Mouse (Mus musculus) CH12.LX (cell line): ENCODE measurements around the gene Il22ra1. TPM values are rescaled to one million over a fixed set of nuclear protein-coding genes. Genes with fewer than 3 reads are reported as not detected.

ENCODE experiments used
- DNase-seq: peaks from one replicate; pipeline ENCODE4 v3.0.0-alpha.2; 2013; ENCODE audit errors: extremely low read depth
- H3K27ac ChIP-seq: 2 replicates; pipeline ENCODE4 v1.5.1; 2012; ENCODE audit warnings: low read depth, mild to moderate bottlenecking, control low read depth, moderate library complexity; ENCODE audit not compliant: insufficient read depth
- H3K27me3 ChIP-seq: replicated peaks from 2 replicates; pipeline ENCODE3; 2012; ENCODE audit warnings: inconsistent platforms
- H3K36me3 ChIP-seq, 2 experiments: replicated peaks in 1 of 2; 2 replicates each; pipeline versions ENCODE3 to v1.6.1; 2012; ENCODE audit warnings: inconsistent platforms in 1 of 2, low read length in 1 of 2, mild to moderate bottlenecking in 1 of 2, mixed read lengths in 1 of 2, moderate library complexity in 1 of 2; ENCODE audit not compliant: control insufficient read depth in 1 of 2, insufficient read depth in 1 of 2
- H3K4me1 ChIP-seq, 2 experiments: 2 replicates each; pipeline ENCODE4 v1.6.1; 2012; ENCODE audit warnings: inconsistent platforms in 1 of 2, moderate library complexity in 1 of 2; ENCODE audit not compliant: insufficient read depth in 2 of 2, control insufficient read depth in 1 of 2
- H3K4me2 ChIP-seq: 2 replicates; pipeline ENCODE4 v1.6.1; 2012; ENCODE audit warnings: low read depth, mild to moderate bottlenecking, control low read depth; ENCODE audit not compliant: poor library complexity, insufficient read depth, severe bottlenecking
- H3K4me3 ChIP-seq, 3 experiments: fragments of 150-350 bp in 1 of 3; sonication (generic) in 1 of 3; replicated peaks in 1 of 3; 2 replicates each; pipeline versions ENCODE3 to v1.5.1; 2011 to 2012; ENCODE audit warnings: low read depth in 2 of 3, low read length in 2 of 3, mild to moderate bottlenecking in 2 of 3, moderate library complexity in 2 of 3, control low read depth in 1 of 3, improper control_type of control experiment in 1 of 3, inconsistent platforms in 1 of 3, mixed read lengths in 1 of 3; ENCODE audit not compliant: poor library complexity in 1 of 3
- H3K79me2 ChIP-seq: replicated peaks from 2 replicates; pipeline ENCODE4 v1.6.1; 2012; ENCODE audit warnings: mild to moderate bottlenecking, moderate library complexity; ENCODE audit not compliant: control insufficient read depth, poor library complexity, insufficient read depth, severe bottlenecking; ENCODE audit errors: extremely low read depth
- H3K9ac ChIP-seq: 2 replicates; pipeline ENCODE4 v1.6.1; 2012; ENCODE audit warnings: low read depth, mild to moderate bottlenecking, control low read depth, moderate library complexity; ENCODE audit not compliant: insufficient read depth
- H3K9me3 ChIP-seq: replicated peaks from 2 replicates; pipeline ENCODE3; 2012; ENCODE audit warnings: low read length, inconsistent platforms, mixed read lengths
- BHLHE40 ChIP-seq: IDR thresholded peaks from 2 replicates; pipeline ENCODE4 v1.6.1; 2011; ENCODE audit warnings: mild to moderate bottlenecking, low read depth, low read length, improper control_type of control experiment
- CHD1 ChIP-seq: IDR thresholded peaks from 2 replicates; pipeline ENCODE4 v1.6.1; 2012; ENCODE audit warnings: low read depth, low read length, improper control_type of control experiment, inconsistent platforms
- CTCF ChIP-seq, 2 experiments: IDR thresholded peaks in 1 of 2; conservative IDR thresholded peaks in 1 of 2; 2 replicates each; pipeline ENCODE4 v1.5.1; 2011 to 2012; ENCODE audit warnings: low read depth in 2 of 2, low read length in 2 of 2, improper control_type of control experiment in 1 of 2, inconsistent platforms in 1 of 2, mild to moderate bottlenecking in 1 of 2, moderate library complexity in 1 of 2
- EP300 ChIP-seq: IDR thresholded peaks from 2 replicates; pipeline ENCODE4 v1.6.1; 2011; ENCODE audit warnings: low read length, improper control_type of control experiment
- ETS1 ChIP-seq: conservative IDR thresholded peaks from 2 replicates; pipeline ENCODE4 v1.6.1; 2012; ENCODE audit warnings: low read depth, mild to moderate bottlenecking, inconsistent platforms, low read length, improper control_type of control experiment, moderate library complexity
- GABPA ChIP-seq: IDR thresholded peaks from 2 replicates; pipeline ENCODE4 v1.6.1; 2012; ENCODE audit warnings: low read depth, low read length, improper control_type of control experiment, inconsistent platforms; ENCODE audit not compliant: insufficient replicate concordance
- HCFC1 ChIP-seq: IDR thresholded peaks from 2 replicates; pipeline ENCODE4 v1.6.1; 2012; ENCODE audit warnings: low read depth, mild to moderate bottlenecking, inconsistent platforms, low read length, improper control_type of control experiment
- IRF4 ChIP-seq: IDR thresholded peaks from 2 replicates; pipeline ENCODE4 v1.6.1; 2014; ENCODE audit warnings: low read depth, mild to moderate bottlenecking, inconsistent platforms, low read length, improper control_type of control experiment
- JUND ChIP-seq: conservative IDR thresholded peaks from 2 replicates; pipeline ENCODE4 v1.6.1; 2011; ENCODE audit warnings: low read depth, low read length, improper control_type of control experiment
- KAT2A ChIP-seq: IDR thresholded peaks from 2 replicates; pipeline ENCODE4 v1.6.1; 2012; ENCODE audit warnings: low read length, improper control_type of control experiment, inconsistent platforms; ENCODE audit not compliant: insufficient replicate concordance
- MAZ ChIP-seq: IDR thresholded peaks from 2 replicates; pipeline ENCODE4 v1.6.1; 2012; ENCODE audit warnings: low read depth, mild to moderate bottlenecking, inconsistent platforms, low read length, improper control_type of control experiment, moderate library complexity
- MEF2A ChIP-seq: IDR thresholded peaks from 2 replicates; pipeline ENCODE4 v1.6.1; 2014; ENCODE audit warnings: low read depth, mild to moderate bottlenecking, inconsistent platforms, low read length, improper control_type of control experiment, borderline replicate concordance
- MYC ChIP-seq: IDR thresholded peaks from 2 replicates; pipeline ENCODE4 v1.6.1; 2011; ENCODE audit warnings: low read depth, mild to moderate bottlenecking, improper control_type of control experiment, low read length
- NELFE ChIP-seq: IDR thresholded peaks from 2 replicates; pipeline ENCODE4 v1.6.1; 2011; ENCODE audit warnings: low read depth, low read length, improper control_type of control experiment
- NRF1 ChIP-seq: IDR thresholded peaks from 2 replicates; pipeline ENCODE4 v1.6.1; 2014; ENCODE audit warnings: low read depth, mild to moderate bottlenecking, inconsistent platforms, low read length, improper control_type of control experiment, moderate library complexity
- RAD21 ChIP-seq: IDR thresholded peaks from 2 replicates; pipeline ENCODE4 v1.6.1; 2011; ENCODE audit warnings: low read depth, mild to moderate bottlenecking, low read length, improper control_type of control experiment, moderate library complexity
- RCOR1 ChIP-seq: conservative IDR thresholded peaks from 2 replicates; pipeline ENCODE4 v1.6.1; 2012; ENCODE audit warnings: low read depth, mild to moderate bottlenecking, inconsistent platforms, low read length, improper control_type of control experiment
- SMC3 ChIP-seq: IDR thresholded peaks from 2 replicates; pipeline ENCODE4 v1.6.1; 2011; ENCODE audit warnings: low read depth, low read length, improper control_type of control experiment
- TCF12 ChIP-seq: IDR thresholded peaks from 2 replicates; pipeline ENCODE4 v1.6.1; 2014; ENCODE audit warnings: low read depth, mild to moderate bottlenecking, inconsistent platforms, low read length, improper control_type of control experiment
- USF1 ChIP-seq: IDR thresholded peaks from 2 replicates; pipeline ENCODE4 v1.6.1; 2014; ENCODE audit warnings: low read depth, mild to moderate bottlenecking, inconsistent platforms, low read length, improper control_type of control experiment
- USF2 ChIP-seq: conservative IDR thresholded peaks from 2 replicates; pipeline ENCODE4 v1.6.1; 2011; ENCODE audit warnings: low read depth, low read length, improper control_type of control experiment
- ZC3H11A ChIP-seq: IDR thresholded peaks from 2 replicates; pipeline ENCODE4 v1.6.1; 2012; ENCODE audit warnings: low read depth, mild to moderate bottlenecking, inconsistent platforms, low read length, improper control_type of control experiment
- ZKSCAN1 ChIP-seq: IDR thresholded peaks from 2 replicates; pipeline ENCODE4 v1.6.1; 2012; ENCODE audit warnings: low read depth, inconsistent platforms, low read length, improper control_type of control experiment, borderline replicate concordance
- ZMIZ1 ChIP-seq: IDR thresholded peaks from 2 replicates; pipeline ENCODE4 v1.6.1; 2012; ENCODE audit warnings: low read depth, mild to moderate bottlenecking, inconsistent platforms, low read length, improper control_type of control experiment
- ZNF384 ChIP-seq: IDR thresholded peaks from 2 replicates; pipeline ENCODE4 v1.6.1; 2012; ENCODE audit warnings: low read depth, low read length, improper control_type of control experiment, inconsistent platforms
- dilution Hi-C: fragments of 300-500 bp; cut with MboI; formaldehyde crosslinking; loops from 2 replicates; pipeline ENCODE4 v1.14.3; 2020; ENCODE audit warnings: low sequenced_read_pairs; ENCODE audit not compliant: extremely low pct_unique_long_range_greater_than_20kb, extremely low pct_ligation_motif_present
- in situ Hi-C: fragments of 300-500 bp; cut with MboI; formaldehyde crosslinking; loops from 3 replicates; pipeline ENCODE4 v1.14.3; 2019; ENCODE audit warnings: low sequenced_read_pairs, low pct_ligation_motif_present, low pct_unique_long_range_greater_than_20kb, mixed read lengths
- polyA plus RNA-seq: library from polyadenylated mRNA; unstranded; fragments of >175 nt; gene quantifications from 2 replicates; pipeline ENCODE4 v1.2.1, GENCODE M21; 2012; ENCODE audit warnings: low read depth; ENCODE audit not compliant: insufficient read length
- total RNA-seq, 2 experiments: library from RNA; depleted of rRNA; stranded (reverse); fragments of 300-350 nt in 1 of 2; fragments of >200 nt in 1 of 2; gene quantifications; 2 replicates each; pipeline ENCODE4 v1.2.3; 2012 to 2014

The Il22ra1 gene
- total and polyA plus RNA-seq, 3 experiments = not detected

GRCm38 (mm10) chr4:135797931-135798330 lies 70.0 kb downstream of the Il22ra1 start:
- H3K4me3 ChIP-seq = no peak overlapping the region
- H3K79me2 ChIP-seq = no peaks in the 10 kb centered on the region
- no peak overlapping the region for H3K27ac ChIP-seq
- H3K36me3 ChIP-seq = no peaks in the 10 kb centered on the region
- H3K9ac ChIP-seq = no peak overlapping the region
- H3K9me3 ChIP-seq = peaks cover 3% of the 10 kb centered on the region
- no peak for DNase-seq
- H3K4me1 ChIP-seq = peaks cover 0 to 4% of the 10 kb centered on the region in 2 experiments; a peak in 2 of 4 replicates
- H3K27me3 ChIP-seq = peaks cover 56% of the 10 kb centered on the region
- dilution Hi-C loops = no loop called here
- in situ Hi-C loops = no loop called here
- no peak overlapping the region for H3K4me2 ChIP-seq
- no peak for TF ChIP-seq RCOR1
- TF ChIP-seq MYC = no peak
- TF ChIP-seq USF2 = no peak
- TF ChIP-seq ZKSCAN1 = no peak
- no peak for TF ChIP-seq TCF12
- no peak for TF ChIP-seq KAT2A
- TF ChIP-seq SMC3 = no peak
- TF ChIP-seq IRF4 = no peak
- no peak for TF ChIP-seq ZC3H11A
- TF ChIP-seq JUND = no peak
- no peak for TF ChIP-seq GABPA
- TF ChIP-seq ZNF384 = no peak
- TF ChIP-seq HCFC1 = no peak
- TF ChIP-seq BHLHE40 = no peak
- TF ChIP-seq USF1 = no peak
- no peak for TF ChIP-seq MAZ
- no peak for TF ChIP-seq CHD1
- no peak for TF ChIP-seq EP300
- TF ChIP-seq ETS1 = no peak

GRCm38 (mm10) chr4:135801543-135801942 lies 73.6 kb downstream of the Il22ra1 start:
- Histone ChIP-seq H3K79me2 (no peaks in the 10 kb centered on the region), H3K9me3 (peaks cover 15% of the 10 kb centered on the region), H3K27me3 (peaks cover 33% of the 10 kb centered on the region), H3K9ac (no peak overlapping the region), H3K4me3 (no peak overlapping the region), H3K36me3 (no peaks in the 10 kb centered on the region), H3K4me2 (no peak overlapping the region), H3K4me1 (peaks cover 0 to 2% of the 10 kb centered on the region in 2 experiments; a peak in 2 of 4 replicates), H3K27ac (no peak overlapping the region)
- TF ChIP-seq TCF12 (0 out of 2 replicates have a peak, but pooled peaks have one; percentile 22), CTCF (conservative IDR thresholded peaks at IDR 0.05 in 1 of 2, IDR thresholded peaks at IDR 0.05 in 1 of 2; ENCODE audit: low read depth in 2 of 2, low read length in 2 of 2) (peak; percentile 84 to 90), MEF2A (no peak), NRF1 (0 out of 2 replicates have a peak, but pooled peaks have one; percentile 10), RCOR1 (no peak), NELFE (peak; percentile 53; the same call in 1 of the 2 replicates), USF2 (no peak), ZMIZ1 (no peak), MAZ (no peak), RAD21 (peak; percentile 86), SMC3 (peak; percentile 84), ZC3H11A (peak; percentile 29; the same call in 1 of the 2 replicates), ZKSCAN1 (no peak)
- peak; percentile 74 for DNase-seq
- in situ Hi-C loops = no loop called here
- dilution Hi-C loops = no loop called here
